Mouse (Mus musculus) right cerebral cortex, postnatal 4 days (tissue): ENCODE measurements around the gene Oasl1.

ENCODE experiments used
- DNase-seq: peaks from one replicate; pipeline ENCODE4 v3.0.0-alpha.2; 2022

Oasl1 gene

GRCm38 (mm10) chr5:114969609-114970215 is 46.7 kb downstream of the Oasl1 start:
- DNase-seq, result no peak

- no peak for DNase-seq
These were observed 47.8 kb downstream of the Oasl1 start, which contains the start of gene Hnf1a for GRCm38 (mm10) chr5:114970824-114971227. TSS of gene Hnf1a (minus strand) at chr5:114971094.

DNA sequence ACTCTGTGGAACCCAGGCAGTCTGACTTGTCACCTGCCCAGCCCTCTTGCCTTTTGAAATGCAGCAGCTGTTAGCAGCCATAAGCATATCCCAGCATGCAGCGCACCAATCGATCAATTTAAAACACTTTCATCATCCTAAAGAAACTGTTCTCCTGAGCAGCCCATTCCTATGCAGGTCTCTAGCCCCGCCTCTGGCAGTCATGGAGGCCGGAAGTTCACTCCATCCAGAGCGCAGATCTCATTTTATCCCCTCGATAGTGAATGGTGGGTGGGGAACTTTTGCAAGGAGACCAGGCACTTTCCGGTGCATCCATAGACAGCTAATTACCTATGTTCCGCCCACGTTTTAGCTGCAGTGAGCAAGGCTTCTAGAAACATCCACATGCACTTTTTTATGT is 49.2 kb downstream of the Oasl1 start:
- no peak for DNase-seq

DNA sequence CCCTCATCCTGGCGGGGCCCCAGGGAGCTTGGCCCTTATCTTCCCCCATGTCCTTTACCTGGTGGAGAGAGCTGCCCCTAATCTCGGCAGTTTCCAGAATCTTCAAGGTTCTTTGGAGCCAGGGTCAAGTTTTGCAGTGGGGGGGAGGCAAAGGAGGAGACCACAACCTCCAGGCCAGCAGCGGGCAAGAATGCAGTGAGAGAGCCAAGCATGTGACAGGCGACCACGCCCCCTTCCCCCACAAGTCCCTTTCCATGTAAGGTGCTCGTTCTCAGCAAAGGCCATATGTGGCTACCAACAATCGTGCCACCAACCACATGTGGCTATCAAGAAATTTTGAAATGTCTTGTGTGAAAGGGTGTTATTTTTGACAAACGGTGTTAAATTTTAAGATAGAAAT is 50.1 kb downstream of the Oasl1 start:
- DNase-seq, result no peak

- no peak for DNase-seq
These were observed 53.9 kb downstream of the Oasl1 start for GRCm38 (mm10) chr5:114976935-114977334.

- peak; percentile 26 for DNase-seq
These were observed 55.4 kb downstream of the Oasl1 start for GRCm38 (mm10) chr5:114978473-114978872.

DNA sequence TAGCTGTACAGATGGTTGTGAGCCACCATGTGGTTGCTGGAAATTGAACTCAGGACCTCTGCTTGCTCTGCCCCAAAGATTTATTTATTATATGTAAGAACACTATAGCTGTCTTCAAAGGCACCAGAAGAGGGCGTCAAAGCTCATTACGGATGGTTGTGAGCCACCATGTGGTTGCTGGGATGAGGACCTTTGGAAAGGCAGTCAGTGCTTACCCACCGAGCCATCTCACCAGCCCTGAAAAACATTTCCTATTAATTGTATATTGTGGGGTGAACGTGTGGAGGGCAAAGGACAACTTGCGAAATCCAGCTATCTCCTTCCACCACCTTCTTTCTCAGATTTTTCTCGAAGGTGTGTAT is 55.8 kb downstream of the Oasl1 start:
- peak; percentile 20 for DNase-seq

- DNase-seq, result peak; percentile 56
These were observed 56.4 kb downstream of the Oasl1 start for GRCm38 (mm10) chr5:114979250-114980121.

DNA sequence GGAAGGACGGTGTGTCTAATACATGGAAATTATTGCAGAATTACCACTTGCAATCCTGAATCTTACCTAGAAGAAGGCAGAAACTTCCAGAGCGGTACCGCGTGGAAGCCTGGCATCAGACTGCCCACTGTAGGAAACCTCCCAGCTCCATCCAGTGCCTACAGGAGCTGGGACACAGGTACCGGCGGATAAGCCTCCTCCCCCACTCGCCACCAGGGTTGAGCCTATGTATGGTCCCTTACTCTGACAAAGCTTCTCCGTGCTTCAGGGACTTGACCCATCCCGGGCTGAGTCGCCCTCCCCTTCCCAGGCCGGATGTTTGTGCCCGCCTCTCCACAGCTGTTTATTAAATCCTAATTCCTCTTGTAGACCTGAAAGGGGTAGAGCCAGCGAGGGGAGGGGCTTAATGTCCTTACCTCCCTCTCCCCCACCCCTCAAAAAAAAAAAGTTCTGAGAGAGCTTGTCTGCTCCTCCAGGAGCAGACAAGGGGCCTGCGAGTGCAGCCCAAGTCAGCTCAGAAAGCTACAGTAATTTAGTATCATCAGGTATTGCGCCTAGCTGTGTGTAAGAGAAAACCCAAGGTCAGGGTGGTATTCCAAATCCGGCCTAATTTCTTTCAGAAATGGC is 57.2 kb downstream of the Oasl1 start:
- no peak for DNase-seq

DNA sequence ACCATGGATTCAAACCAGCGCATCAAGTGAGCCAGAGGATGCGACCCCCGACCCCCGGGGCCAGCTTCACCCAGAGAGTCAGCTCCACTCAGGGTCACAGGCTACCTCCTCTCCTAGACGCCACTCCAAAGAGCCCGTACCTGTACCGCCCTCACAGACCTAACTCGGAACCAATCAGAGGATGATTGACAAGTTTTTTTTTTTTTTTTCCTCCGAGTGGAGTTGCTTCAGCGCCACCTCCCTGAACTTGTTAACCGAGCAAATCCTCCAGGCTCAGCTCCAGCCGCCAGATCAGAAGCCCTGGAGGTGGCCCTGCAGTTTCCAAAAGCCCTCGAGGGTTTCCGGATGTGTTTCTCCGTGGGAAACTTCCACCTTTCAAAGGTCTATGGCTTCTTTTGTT is 59.0 kb downstream of the Oasl1 start:
- no peak for DNase-seq

- no peak for DNase-seq
These were observed 62.0 kb downstream of the Oasl1 start for GRCm38 (mm10) chr5:114985074-114985473.
